Mouse (Mus musculus): Measurements from ENCODE around the gene Sh3d19. TPM values are rescaled to one million over a fixed set of nuclear protein-coding genes. Genes with fewer than 3 reads are reported as not detected.

Gene Sh3d19
- total and polyA plus RNA-seq, 3 experiments = 0.09 to 1.2 (median 0.49) TPM

DNA sequence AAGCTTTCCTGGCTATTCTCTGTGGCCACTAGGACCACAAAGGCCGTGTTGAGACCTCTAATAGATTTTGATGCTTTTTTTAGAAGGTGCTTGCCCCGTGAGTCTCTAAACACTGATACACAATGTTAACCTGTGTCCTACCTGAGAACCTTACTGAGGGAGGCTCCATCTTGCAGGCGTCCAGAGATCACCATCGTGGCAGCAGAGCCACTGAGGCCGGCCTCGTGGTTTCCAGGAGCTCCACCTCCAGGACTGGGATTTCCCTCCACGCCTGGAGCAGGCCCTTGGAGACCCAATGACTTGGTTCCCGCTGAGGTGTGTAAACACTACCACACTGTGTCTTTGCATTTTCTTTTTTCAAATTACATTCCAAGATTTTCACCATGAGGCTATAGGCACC lies 112.1 kb downstream of the Sh3d19 start:
- Histone ChIP-seq H3K4me1 (ENCODE audit: insufficient read depth, low read depth, low read length) (peaks cover 7% of the 10 kb centered on the region), H3K36me3 (replicated peaks) (no peaks in the 10 kb centered on the region), H3K27me3 (ENCODE audit: insufficient read depth, low read length) (peaks cover 18% of the 10 kb centered on the region), H3K9me3 (replicated peaks) (no peaks in the 10 kb centered on the region), H3K4me3 (ENCODE audit: low read depth, low read length) (no peak overlapping the region)
- no peak for DNase-seq (ENCODE audit: low spot score)
- TF ChIP-seq GATA1 (IDR thresholded peaks at IDR 0.05; ENCODE audit: borderline replicate concordance, low read length) (no peak), GATA2 (IDR thresholded peaks at IDR 0.05; ENCODE audit: borderline replicate concordance, low read depth, low read length) (no peak), CTCF (IDR thresholded peaks at IDR 0.05; ENCODE audit: low read depth, low read length) (no peak), TAL1 (conservative IDR thresholded peaks at IDR 0.05; ENCODE audit: low read depth, low read length) (no peak), POLR2AphosphoS5 (IDR thresholded peaks at IDR 0.05; ENCODE audit: insufficient replicate concordance, low read depth, low read length) (no peak)
- ATAC-seq (ENCODE audit: extremely low read depth, insufficient number of reproducible peaks, low FRiP score, poor library complexity, severe bottlenecking) = no peak

- no peak for ATAC-seq (ENCODE audit: extremely low read depth, insufficient number of reproducible peaks, low FRiP score, poor library complexity, severe bottlenecking)
- Histone ChIP-seq H3K4me1 (ENCODE audit: insufficient read depth, low read depth, low read length) (peaks cover 7% of the 10 kb centered on the region), H3K4me3 (ENCODE audit: low read depth, low read length) (no peak overlapping the region), H3K27me3 (ENCODE audit: insufficient read depth, low read length) (peaks cover 16% of the 10 kb centered on the region), H3K36me3 (replicated peaks) (no peaks in the 10 kb centered on the region), H3K9me3 (replicated peaks) (no peaks in the 10 kb centered on the region)
- TF ChIP-seq GATA1 (IDR thresholded peaks at IDR 0.05; ENCODE audit: borderline replicate concordance, low read length) (no peak), CTCF (IDR thresholded peaks at IDR 0.05; ENCODE audit: low read depth, low read length) (no peak), GATA2 (IDR thresholded peaks at IDR 0.05; ENCODE audit: borderline replicate concordance, low read depth, low read length) (no peak), TAL1 (conservative IDR thresholded peaks at IDR 0.05; ENCODE audit: low read depth, low read length) (no peak), POLR2AphosphoS5 (IDR thresholded peaks at IDR 0.05; ENCODE audit: insufficient replicate concordance, low read depth, low read length) (no peak)
- DNase-seq (ENCODE audit: low spot score) = no peak
These were observed 114.1 kb downstream of the Sh3d19 start for GRCm38 (mm10) chr3:86085001-86085400.

- H3K9me3 ChIP-seq (replicated peaks) = no peaks in the 10 kb centered on the region
- peaks cover 7% of the 10 kb centered on the region for H3K4me1 ChIP-seq (ENCODE audit: insufficient read depth, low read depth, low read length)
- ATAC-seq (ENCODE audit: extremely low read depth, insufficient number of reproducible peaks, low FRiP score, poor library complexity, severe bottlenecking) = no peak
- peaks cover 21% of the 10 kb centered on the region for H3K27me3 ChIP-seq (ENCODE audit: insufficient read depth, low read length)
- no peak for TF ChIP-seq TAL1 (conservative IDR thresholded peaks at IDR 0.05; ENCODE audit: low read depth, low read length)
- no peak for TF ChIP-seq POLR2AphosphoS5 (IDR thresholded peaks at IDR 0.05; ENCODE audit: insufficient replicate concordance, low read depth, low read length)
- TF ChIP-seq GATA1 (IDR thresholded peaks at IDR 0.05; ENCODE audit: borderline replicate concordance, low read length) = no peak
- no peak for TF ChIP-seq GATA2 (IDR thresholded peaks at IDR 0.05; ENCODE audit: borderline replicate concordance, low read depth, low read length)
- no peak for TF ChIP-seq CTCF (IDR thresholded peaks at IDR 0.05; ENCODE audit: low read depth, low read length)
- no peak overlapping the region for H3K4me3 ChIP-seq (ENCODE audit: low read depth, low read length)
- H3K36me3 ChIP-seq (replicated peaks) = no peaks in the 10 kb centered on the region
- no peak for DNase-seq (ENCODE audit: low spot score)
These were observed 117.0 kb downstream of the Sh3d19 start for GRCm38 (mm10) chr3:86087872-86088271.

- TF ChIP-seq CTCF (IDR thresholded peaks at IDR 0.05; ENCODE audit: low read depth, low read length) (no peak), POLR2AphosphoS5 (IDR thresholded peaks at IDR 0.05; ENCODE audit: insufficient replicate concordance, low read depth, low read length) (no peak), GATA1 (IDR thresholded peaks at IDR 0.05; ENCODE audit: borderline replicate concordance, low read length) (no peak), GATA2 (IDR thresholded peaks at IDR 0.05; ENCODE audit: borderline replicate concordance, low read depth, low read length) (no peak), TAL1 (conservative IDR thresholded peaks at IDR 0.05; ENCODE audit: low read depth, low read length) (no peak)
- H3K4me3 ChIP-seq (ENCODE audit: low read depth, low read length) = no peak overlapping the region
- H3K4me1 ChIP-seq (ENCODE audit: insufficient read depth, low read depth, low read length) = no peaks in the 10 kb centered on the region
- H3K27me3 ChIP-seq (ENCODE audit: insufficient read depth, low read length) = peaks cover 8% of the 10 kb centered on the region; the same call in 1 of the 2 replicates
- ATAC-seq (ENCODE audit: extremely low read depth, insufficient number of reproducible peaks, low FRiP score, poor library complexity, severe bottlenecking) (no peak), DNase-seq (ENCODE audit: low spot score) (no peak)
- H3K9me3 ChIP-seq (replicated peaks) = no peaks in the 10 kb centered on the region
- no peaks in the 10 kb centered on the region for H3K36me3 ChIP-seq (replicated peaks)
These were observed 122.4 kb downstream of the Sh3d19 start for GRCm38 (mm10) chr3:86093213-86093845.

DNA sequence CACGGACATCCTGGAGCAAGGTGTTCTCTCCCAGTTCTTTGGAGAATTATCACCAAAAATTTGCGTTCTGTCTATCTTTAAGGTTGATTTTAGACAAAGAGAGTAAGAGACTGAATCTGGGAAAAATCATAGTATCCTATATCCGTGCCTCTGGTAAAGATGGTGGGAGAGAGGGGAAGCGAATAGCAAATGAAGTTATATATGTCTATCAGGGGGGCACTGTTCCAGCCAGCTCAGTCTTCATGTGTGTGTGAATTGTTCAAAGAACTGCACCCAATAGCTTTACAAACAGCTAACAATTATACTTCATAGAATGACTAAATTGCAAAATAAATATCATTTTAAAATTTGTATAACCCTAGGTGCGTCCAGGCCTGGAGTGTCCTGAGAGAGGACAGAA lies 123.0 kb downstream of the Sh3d19 start:
- ATAC-seq (ENCODE audit: extremely low read depth, insufficient number of reproducible peaks, low FRiP score, poor library complexity, severe bottlenecking) (no peak), DNase-seq (ENCODE audit: low spot score) (no peak)
- H3K27me3 ChIP-seq (ENCODE audit: insufficient read depth, low read length) = peaks cover 8% of the 10 kb centered on the region; the same call in 1 of the 2 replicates
- H3K9me3 ChIP-seq (replicated peaks) = no peaks in the 10 kb centered on the region
- H3K4me3 ChIP-seq (ENCODE audit: low read depth, low read length) = no peak overlapping the region
- TF ChIP-seq CTCF (IDR thresholded peaks at IDR 0.05; ENCODE audit: low read depth, low read length) (no peak), GATA1 (IDR thresholded peaks at IDR 0.05; ENCODE audit: borderline replicate concordance, low read length) (no peak), TAL1 (conservative IDR thresholded peaks at IDR 0.05; ENCODE audit: low read depth, low read length) (no peak), POLR2AphosphoS5 (IDR thresholded peaks at IDR 0.05; ENCODE audit: insufficient replicate concordance, low read depth, low read length) (no peak), GATA2 (IDR thresholded peaks at IDR 0.05; ENCODE audit: borderline replicate concordance, low read depth, low read length) (no peak)
- no peaks in the 10 kb centered on the region for H3K36me3 ChIP-seq (replicated peaks)
- H3K4me1 ChIP-seq (ENCODE audit: insufficient read depth, low read depth, low read length) = no peaks in the 10 kb centered on the region

DNA sequence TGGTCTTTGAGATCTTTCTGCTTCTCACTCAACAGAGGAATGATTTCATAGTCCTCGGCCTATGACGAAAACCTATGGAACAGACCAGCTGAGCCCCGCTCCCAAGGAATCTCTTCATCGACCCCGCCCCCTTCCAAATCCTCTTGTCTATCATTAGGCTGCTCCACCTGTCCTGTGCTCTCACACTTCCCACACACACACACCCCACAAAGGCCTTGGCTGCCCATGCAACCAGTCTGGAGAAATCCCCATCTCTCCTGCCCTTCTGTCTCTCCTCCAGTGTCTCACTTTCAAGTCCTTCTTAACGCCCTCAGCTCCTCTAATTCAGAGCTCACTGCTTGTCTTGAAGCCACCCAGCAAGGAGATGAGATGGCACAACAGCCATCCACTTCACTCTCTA lies 131.0 kb downstream of the Sh3d19 start:
- DNase-seq (ENCODE audit: low spot score) = no peak

More for the DNA sequence above, 131.0 kb downstream of the Sh3d19 start:
- no peak for ATAC-seq (ENCODE audit: extremely low read depth, insufficient number of reproducible peaks, low FRiP score, poor library complexity, severe bottlenecking)
- TF ChIP-seq TAL1 (conservative IDR thresholded peaks at IDR 0.05; ENCODE audit: low read depth, low read length) = no peak
- no peak for TF ChIP-seq GATA1 (IDR thresholded peaks at IDR 0.05; ENCODE audit: borderline replicate concordance, low read length)
- TF ChIP-seq POLR2AphosphoS5 (IDR thresholded peaks at IDR 0.05; ENCODE audit: insufficient replicate concordance, low read depth, low read length) = no peak
- TF ChIP-seq CTCF (IDR thresholded peaks at IDR 0.05; ENCODE audit: low read depth, low read length) = no peak
- TF ChIP-seq GATA2 (IDR thresholded peaks at IDR 0.05; ENCODE audit: borderline replicate concordance, low read depth, low read length) = no peak
- H3K27me3 ChIP-seq (ENCODE audit: insufficient read depth, low read length) = no peaks in the 10 kb centered on the region
- no peaks in the 10 kb centered on the region for H3K9me3 ChIP-seq (replicated peaks)
- peaks cover 8% of the 10 kb centered on the region; the same call in 1 of the 2 replicates for H3K4me1 ChIP-seq (ENCODE audit: insufficient read depth, low read depth, low read length)
- no peaks in the 10 kb centered on the region for H3K36me3 ChIP-seq (replicated peaks)
- H3K4me3 ChIP-seq (ENCODE audit: low read depth, low read length) = no peak overlapping the region

Data from G1E (cell line).